Mouse (Mus musculus) liver, embryonic 12.5 days (tissue): ENCODE measurements around the gene Krtap1-5. TPM values are rescaled to one million over a fixed set of nuclear protein-coding genes. Genes with fewer than 3 reads are reported as not detected.
"Not testable (repeated sequence)": the region's sequence is repeated elsewhere in the genome, so short reads cannot be mapped to it uniquely, and the experiment has no call there.

ENCODE experiments used
- ATAC-seq: fragments of 200-750 bp; cut with Nextera tagmentation; 2 replicates; pipeline ENCODE4 v1.8.0; 2017; ENCODE audit warnings: moderate number of reproducible peaks, mild to moderate bottlenecking, moderate library complexity
- H3K27ac ChIP-seq: fragments of 300-500 bp; sonication (generic); 2 replicates; pipeline ENCODE4 v1.5.1; 2016; ENCODE audit warnings: mild to moderate bottlenecking
- H3K27me3 ChIP-seq: fragments of 300-500 bp; sonication (generic); replicated peaks from 2 replicates; pipeline ENCODE4 v1.6.1; 2016; ENCODE audit warnings: mild to moderate bottlenecking, moderate library complexity
- H3K36me3 ChIP-seq: fragments of 300-500 bp; sonication (generic); 2 replicates; pipeline ENCODE4 v1.6.1; 2016; ENCODE audit warnings: mild to moderate bottlenecking, moderate library complexity
- H3K4me1 ChIP-seq: fragments of 300-500 bp; sonication (generic); 2 replicates; pipeline ENCODE4 v1.6.1; 2016
- H3K4me2 ChIP-seq: fragments of 300-500 bp; sonication (generic); 2 replicates; pipeline ENCODE4 v1.6.1; 2016; ENCODE audit warnings: mild to moderate bottlenecking, moderate library complexity
- H3K4me3 ChIP-seq: fragments of 300-500 bp; sonication (generic); 2 replicates; pipeline ENCODE4 v1.5.1; 2016; ENCODE audit warnings: mild to moderate bottlenecking, moderate library complexity
- H3K9ac ChIP-seq: fragments of 300-500 bp; sonication (generic); 2 replicates; pipeline ENCODE4 v1.6.1; 2016; ENCODE audit warnings: mild to moderate bottlenecking, moderate library complexity
- H3K9me3 ChIP-seq: fragments of 300-500 bp; sonication (generic); replicated peaks from 2 replicates; pipeline ENCODE4 v1.6.1; 2016; ENCODE audit warnings: mild to moderate bottlenecking, moderate library complexity
- WGBS: fragments of 180-500 bp; shearing (Covaris S2); methylation state at CpG from one replicate; pipeline ENCODE4 v1.1.7; 2016; ENCODE audit not compliant: insufficient replicate concordance; 5-methylcytosine and 5-hydroxymethylcytosine counted together
- polyA plus RNA-seq: library from polyadenylated mRNA; unstranded; fragments of >200 nt; fragmentation: Nextera tagmentation; extraction: Ambion mirVana; gene quantifications from 2 replicates; pipeline ENCODE4 v1.2.1, GENCODE M21; 2016

The Krtap1-5 gene
- polyA plus RNA-seq = not detected in 2 replicates

DNA sequence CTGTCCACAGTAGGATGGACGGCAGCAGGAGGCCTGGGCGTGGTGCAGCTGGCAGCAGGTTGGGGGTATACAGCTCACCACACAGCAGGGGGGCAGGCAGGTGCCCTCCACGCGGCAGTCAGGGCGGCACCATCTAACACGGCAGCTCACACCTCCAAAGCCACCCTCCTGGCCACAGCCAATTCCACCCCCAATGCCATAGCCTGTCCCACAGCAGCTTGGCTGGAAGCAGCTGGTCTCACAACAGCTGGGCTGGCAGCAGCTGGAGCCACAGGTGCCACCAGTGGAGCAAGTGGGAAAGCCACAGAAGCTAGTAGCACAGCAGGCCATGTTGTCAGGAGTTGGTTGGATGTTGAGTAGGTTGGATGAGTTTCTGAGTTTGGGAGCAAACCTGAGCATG, at the start of gene Krtap1-5:
Krtap1-5 (minus strand) TSS at position 381 of the 400 bp plus-strand sequence.
- H3K9me3 ChIP-seq = no peaks in the 10 kb centered on the region
- H3K9ac ChIP-seq = no peak within 1 kb of the TSS
- H3K27me3 ChIP-seq = no peaks in the 10 kb centered on the region
- 74% methylated on average over 3 of the region's 6 CpGs for WGBS
- no peak for ATAC-seq
- H3K27ac ChIP-seq = no peak within 1 kb of the TSS
- H3K4me1 ChIP-seq = no peaks in the 10 kb centered on the region
- no peak within 1 kb of the TSS for H3K4me2 ChIP-seq
- no peaks in the 10 kb centered on the region for H3K36me3 ChIP-seq
- no peak within 1 kb of the TSS for H3K4me3 ChIP-seq

GRCm38 (mm10) chr11:99628138-99628537, 47.3 kb upstream of the Krtap1-5 start, which contains the start of gene Krtap4-1:
Krtap4-1 (minus strand) TSS chr11:99628238.
- Histone ChIP-seq H3K4me1 (no peaks in the 10 kb centered on the region), H3K9me3 (no peaks in the 10 kb centered on the region), H3K9ac (no peak within 1 kb of the TSS), H3K4me2 (no peak within 1 kb of the TSS), H3K27ac (no peak within 1 kb of the TSS), H3K36me3 (no peaks in the 10 kb centered on the region), H3K27me3 (no peaks in the 10 kb centered on the region), H3K4me3 (no peak within 1 kb of the TSS)
- no peak for ATAC-seq
- 61% methylated on average over 4 of the region's 4 CpGs for WGBS

DNA sequence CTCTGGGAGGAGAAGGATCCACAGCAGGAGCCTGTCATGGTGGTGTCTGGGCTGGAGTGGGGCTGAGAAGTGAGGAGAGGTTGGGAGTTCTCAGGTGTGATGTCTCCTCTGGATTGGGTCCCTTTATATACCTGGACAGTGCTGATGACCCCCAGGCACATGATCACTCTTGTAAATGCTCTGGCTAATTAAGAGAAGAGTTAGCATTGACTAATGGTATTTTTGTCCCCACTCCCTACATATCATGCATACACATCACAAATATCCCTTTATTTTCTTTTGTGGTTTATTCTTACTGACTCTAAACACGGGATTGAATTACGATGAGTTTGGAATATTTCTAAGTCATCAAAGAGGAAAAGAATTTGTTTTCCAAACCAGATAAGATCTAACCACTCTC, 39.5 kb upstream of the Krtap1-5 start, which contains the start of gene Gm11562:
Gm11562 (minus strand) TSS at position 101 of the 400 bp plus-strand sequence.
- H3K36me3 ChIP-seq = no peaks in the 10 kb centered on the region
- WGBS = 72% methylated on average over 2 of the region's 2 CpGs
- no peak for ATAC-seq

GRCm38 (mm10) chr11:99614796-99615363, 34.1 kb upstream of the Krtap1-5 start, which contains the start of gene Krtap2-4:
Krtap2-4 (minus strand) TSS chr11:99614846.
- H3K9ac ChIP-seq = no peak within 1 kb of the TSS
- WGBS = 50% methylated on average over 3 of the region's 3 CpGs

More for the DNA sequence above, 39.5 kb upstream of the Krtap1-5 start, which contains the start of gene Gm11562:
- Histone ChIP-seq H3K27ac (no peak within 1 kb of the TSS), H3K9me3 (no peaks in the 10 kb centered on the region), H3K9ac (no peak within 1 kb of the TSS), H3K4me3 (no peak within 1 kb of the TSS), H3K27me3 (no peaks in the 10 kb centered on the region), H3K4me2 (no peak within 1 kb of the TSS), H3K4me1 (no peaks in the 10 kb centered on the region)

GRCm38 (mm10) chr11:99610089-99610488, 29.3 kb upstream of the Krtap1-5 start, which contains the start of gene Gm11937:
Gm11937 (minus strand) TSS chr11:99610189.
- not testable (repeated sequence) for H3K9me3 ChIP-seq, H3K4me2 ChIP-seq, H3K36me3 ChIP-seq, H3K9ac ChIP-seq, H3K27me3 ChIP-seq, H3K4me3 ChIP-seq, ATAC-seq, H3K27ac ChIP-seq, H3K4me1 ChIP-seq
- 55% methylated on average over 1 of the region's 2 CpGs for WGBS

More at GRCm38 (mm10) chr11:99614796-99615363, 34.1 kb upstream of the Krtap1-5 start, which contains the start of gene Krtap2-4:
- Histone ChIP-seq H3K4me1 (no peaks in the 10 kb centered on the region), H3K36me3 (no peaks in the 10 kb centered on the region), H3K9me3 (no peaks in the 10 kb centered on the region), H3K27me3 (no peaks in the 10 kb centered on the region), H3K27ac (no peak within 1 kb of the TSS), H3K4me3 (no peak within 1 kb of the TSS), H3K4me2 (no peak within 1 kb of the TSS)
- no peak for ATAC-seq

DNA sequence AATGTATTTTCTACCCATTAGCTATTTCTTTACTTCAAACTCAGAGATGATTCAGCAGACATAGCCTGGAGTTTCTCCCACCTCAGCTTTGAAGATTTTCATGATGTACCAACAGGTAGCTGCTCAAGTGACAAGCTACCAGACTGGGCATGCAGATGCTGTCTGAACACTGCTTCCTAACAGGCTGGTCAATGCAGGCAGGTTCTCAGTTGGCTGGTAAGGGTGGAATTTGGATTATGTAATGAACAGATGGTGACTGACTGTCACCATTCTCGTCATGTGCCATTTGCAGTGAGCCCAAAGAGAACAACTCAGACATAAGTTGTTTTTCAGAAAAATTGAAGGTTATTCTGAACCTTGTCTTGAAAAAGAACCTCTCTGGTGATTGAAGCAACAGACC, 28.3 kb upstream of the Krtap1-5 start:
- no peaks in the 10 kb centered on the region for H3K4me1 ChIP-seq
- no peaks in the 10 kb centered on the region for H3K36me3 ChIP-seq
- WGBS = 56% methylated on average over 1 of the region's 1 CpGs
- no peak overlapping the region for H3K9ac ChIP-seq
- H3K4me2 ChIP-seq = no peak overlapping the region
- H3K27me3 ChIP-seq = no peaks in the 10 kb centered on the region
- H3K4me3 ChIP-seq = no peak overlapping the region
- no peaks in the 10 kb centered on the region for H3K9me3 ChIP-seq
- ATAC-seq = no peak
- H3K27ac ChIP-seq = no peak overlapping the region

GRCm38 (mm10) chr11:99603208-99603607, 22.4 kb upstream of the Krtap1-5 start, which contains the start of gene Gm11938:
Gm11938 (minus strand) TSS chr11:99603308.
- H3K4me3 ChIP-seq, H3K36me3 ChIP-seq, H3K27me3 ChIP-seq, H3K9ac ChIP-seq, ATAC-seq, H3K4me2 ChIP-seq, H3K9me3 ChIP-seq, H3K27ac ChIP-seq, H3K4me1 ChIP-seq: not testable (repeated sequence)
- 23% methylated on average over 1 of the region's 1 CpGs for WGBS

DNA sequence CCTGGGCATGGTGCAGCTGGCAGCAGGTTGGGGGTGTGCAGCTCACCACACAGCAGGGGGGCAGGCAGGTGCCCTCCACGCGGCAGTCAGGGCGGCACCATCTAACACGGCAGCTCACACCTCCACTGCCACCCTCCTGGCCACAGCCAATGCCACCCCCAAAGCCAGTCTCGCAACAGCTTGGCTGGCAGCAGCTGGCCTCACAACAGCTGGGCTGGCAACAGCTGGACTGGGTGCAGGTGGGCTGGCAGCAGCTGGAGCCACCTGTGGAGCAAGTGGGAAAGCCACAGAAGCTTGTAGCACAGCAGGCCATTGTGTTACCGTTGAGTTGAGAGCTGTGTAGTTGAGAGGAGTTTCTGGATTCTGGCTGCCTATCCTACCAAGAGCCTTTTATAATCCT, 16.9 kb upstream of the Krtap1-5 start, which contains the start of gene Krtap9-3:
Krtap9-3 (minus strand) TSS at position 364 of the 400 bp plus-strand sequence.
- H3K4me1 ChIP-seq, H3K9ac ChIP-seq, H3K36me3 ChIP-seq, ATAC-seq, H3K27ac ChIP-seq, H3K27me3 ChIP-seq, H3K4me2 ChIP-seq, H3K9me3 ChIP-seq, H3K4me3 ChIP-seq: not testable (repeated sequence)
- 58% methylated on average over 4 of the region's 6 CpGs for WGBS

- no peaks in the 10 kb centered on the region for H3K27me3 ChIP-seq
- no peak within 1 kb of the TSS for H3K4me3 ChIP-seq
- H3K4me2 ChIP-seq = no peak within 1 kb of the TSS
- ATAC-seq = no peak
- no peaks in the 10 kb centered on the region for H3K36me3 ChIP-seq
- H3K4me1 ChIP-seq = no peaks in the 10 kb centered on the region
- H3K9ac ChIP-seq = no peak within 1 kb of the TSS
- WGBS = 77% methylated on average over 6 of the region's 6 CpGs
- H3K27ac ChIP-seq = no peak within 1 kb of the TSS
- H3K9me3 ChIP-seq = no peaks in the 10 kb centered on the region
Measured at GRCm38 (mm10) chr11:99590981-99591380, 10.2 kb upstream of the Krtap1-5 start, which contains the start of gene Krtap1-3. Krtap1-3 (minus strand) TSS chr11:99591339.

- Histone ChIP-seq H3K36me3 (no peaks in the 10 kb centered on the region), H3K27ac (no peak overlapping the region), H3K9me3 (no peaks in the 10 kb centered on the region), H3K9ac (no peak overlapping the region), H3K4me3 (no peak overlapping the region), H3K4me2 (no peak overlapping the region), H3K4me1 (no peaks in the 10 kb centered on the region), H3K27me3 (no peaks in the 10 kb centered on the region)
- 77% methylated on average over 7 of the region's 7 CpGs for WGBS
- no peak for ATAC-seq
Measured at GRCm38 (mm10) chr11:99585096-99585495, 4.3 kb upstream of the Krtap1-5 start.

- no peak for ATAC-seq
- Histone ChIP-seq H3K9ac (no peak within 1 kb of the TSS), H3K27me3 (no peaks in the 10 kb centered on the region), H3K9me3 (no peaks in the 10 kb centered on the region), H3K4me3 (no peak within 1 kb of the TSS), H3K27ac (no peak within 1 kb of the TSS), H3K36me3 (no peaks in the 10 kb centered on the region), H3K4me2 (no peak within 1 kb of the TSS), H3K4me1 (no peaks in the 10 kb centered on the region)
- 75% methylated on average over 5 of the region's 5 CpGs for WGBS
Measured at GRCm38 (mm10) chr11:99583245-99583704, 2.5 kb upstream of the Krtap1-5 start, which contains the start of gene Krtap1-4. Krtap1-4 (minus strand) TSS chr11:99583654.

DNA sequence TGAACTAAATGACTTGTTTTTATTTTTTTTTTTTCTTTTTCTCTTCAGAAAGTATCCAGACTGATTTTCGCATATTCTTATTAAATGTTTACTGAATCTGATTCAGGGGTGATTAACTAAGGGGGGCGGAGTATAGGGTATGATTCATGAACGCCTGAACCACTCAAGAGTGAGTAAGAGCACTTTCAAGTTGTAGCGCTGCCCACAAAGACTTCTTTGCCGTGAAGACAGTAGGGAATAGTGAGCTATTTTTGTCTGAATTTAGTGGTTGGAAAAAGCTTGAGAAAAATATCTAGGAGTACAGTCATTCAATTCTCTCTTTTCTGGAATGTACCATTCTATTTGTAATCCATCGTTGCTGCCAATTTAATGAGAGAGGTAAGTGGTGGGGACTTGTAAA, 748 bp upstream of the Krtap1-5 start:
- H3K4me1 ChIP-seq = no peaks in the 10 kb centered on the region
- no peak overlapping the region for H3K4me2 ChIP-seq
- H3K27ac ChIP-seq = no peak overlapping the region
- ATAC-seq = no peak
- 70% methylated on average over 6 of the region's 6 CpGs for WGBS
- H3K36me3 ChIP-seq = no peaks in the 10 kb centered on the region
- H3K4me3 ChIP-seq = no peak overlapping the region
- no peak overlapping the region for H3K9ac ChIP-seq
- no peaks in the 10 kb centered on the region for H3K27me3 ChIP-seq
- no peaks in the 10 kb centered on the region for H3K9me3 ChIP-seq
